Mouse (Mus musculus) hindbrain, postnatal 0 days (tissue): ENCODE data around the gene Dusp18. TPM values are rescaled to one million over a fixed set of nuclear protein-coding genes. Genes with fewer than 3 reads are reported as not detected.

Experiments used
- ATAC-seq: fragments of 200-750 bp; cut with Nextera tagmentation; 2 replicates; pipeline ENCODE4 v1.8.0; 2017; ENCODE audit warnings: mild to moderate bottlenecking, moderate TSS enrichment, moderate library complexity
- DNase-seq: peaks from one replicate; pipeline ENCODE4 v3.0.0-alpha.2; 2015; ENCODE audit warnings: low spot score
- H3K27ac ChIP-seq: fragments of 300-500 bp; sonication (generic); 2 replicates; pipeline ENCODE4 v1.5.1; 2014; ENCODE audit warnings: mild to moderate bottlenecking
- H3K27me3 ChIP-seq: fragments of 300-500 bp; sonication (generic); 2 replicates; pipeline ENCODE4 v1.6.1; 2014; ENCODE audit warnings: low read length, mixed read lengths; ENCODE audit not compliant: insufficient read depth
- H3K36me3 ChIP-seq: fragments of 300-500 bp; sonication (generic); 2 replicates; pipeline ENCODE4 v1.6.1; 2014; ENCODE audit warnings: low read length, mixed read lengths; ENCODE audit not compliant: insufficient read depth
- H3K4me1 ChIP-seq: fragments of 300-500 bp; sonication (generic); 2 replicates; pipeline ENCODE4 v1.6.1; 2014; ENCODE audit warnings: antibody characterized with exemption, low read length, mixed read lengths; ENCODE audit not compliant: insufficient read depth
- H3K4me2 ChIP-seq: fragments of 300-500 bp; sonication (generic); 2 replicates; pipeline ENCODE4 v1.6.1; 2014; ENCODE audit warnings: low read depth, mild to moderate bottlenecking, low read length, moderate library complexity, mixed read lengths
- H3K4me3 ChIP-seq: fragments of 300-500 bp; sonication (generic); 2 replicates; pipeline ENCODE4 v1.5.1; 2014; ENCODE audit warnings: low read length
- H3K9ac ChIP-seq: fragments of 300-500 bp; sonication (generic); replicated peaks from 2 replicates; pipeline ENCODE4 v1.6.1; 2014; ENCODE audit warnings: mild to moderate bottlenecking, low read length, moderate library complexity, mixed read lengths
- H3K9me3 ChIP-seq: fragments of 300-500 bp; sonication (generic); 2 replicates; pipeline ENCODE4 v1.6.1; 2016; ENCODE audit warnings: low read length, mixed read lengths
- CTCF ChIP-seq: IDR thresholded peaks from 2 replicates; pipeline ENCODE4 v1.5.1; 2016; ENCODE audit warnings: antibody characterized with exemption, control low read depth, low read depth
- WGBS: fragments of 180-500 bp; shearing (Covaris S2); extraction: QIAGEN DNeasy Blood & Tissue Kit; methylation state at CpG from one replicate; pipeline ENCODE4 v1.1.7; 2014; 5-methylcytosine and 5-hydroxymethylcytosine counted together
- polyA plus RNA-seq: library from polyadenylated mRNA; unstranded; fragments of >200 nt; fragmentation: Nextera tagmentation; extraction: Ambion mirVana; gene quantifications from 2 replicates; pipeline ENCODE4 v1.2.1, GENCODE M21; 2015
- total RNA-seq: library from RNA; depleted of rRNA; stranded (reverse); fragments of >200 nt; gene quantifications from 2 replicates; pipeline ENCODE4 v1.2.3, GENCODE M21; 2014

Dusp18 gene
- total and polyA plus RNA-seq, 2 experiments from 2014 or later, result 16.3 to 16.9 TPM

- Histone ChIP-seq H3K36me3 (no peaks in the 10 kb centered on the region), H3K27me3 (no peaks in the 10 kb centered on the region), H3K4me1 (no peaks in the 10 kb centered on the region), H3K9me3 (no peaks in the 10 kb centered on the region), H3K27ac (no peak overlapping the region), H3K4me2 (no peak overlapping the region), H3K4me3 (no peak overlapping the region), H3K9ac (no peak overlapping the region)
- DNase-seq (peak; percentile 27), ATAC-seq (no peak)
- WGBS, result 69% methylated on average over 5 of the region's 5 CpGs
- no peak for TF ChIP-seq CTCF
Measured at GRCm38 (mm10) chr11:3887331-3887730, 7.7 kb upstream of the Dusp18 start.

GRCm38 (mm10) chr11:3893970-3894369 lies 1.1 kb upstream of the Dusp18 start:
- H3K4me3 ChIP-seq, result peak overlapping the region; percentile 46; the same call in 1 of the 2 replicates
- no peaks in the 10 kb centered on the region for H3K27me3 ChIP-seq
- no peak overlapping the region for H3K27ac ChIP-seq
- no peak for DNase-seq
- ATAC-seq, result no peak
- peak overlapping the region; percentile 87; the same call in 1 of the 2 replicates for H3K4me2 ChIP-seq
- H3K9me3 ChIP-seq, result no peaks in the 10 kb centered on the region
- H3K36me3 ChIP-seq, result peaks cover 7% of the 10 kb centered on the region; the same call in 1 of the 2 replicates
- H3K4me1 ChIP-seq, result 0 out of 2 replicates have a peak, but pooled peaks cover 9% of the 10 kb centered on the region
- TF ChIP-seq CTCF, result no peak
- WGBS, result 74% methylated on average over 6 of the region's 6 CpGs
- 0 out of 2 replicates have a peak overlapping the region, but pooled peaks have one; percentile 52 for H3K9ac ChIP-seq

GRCm38 (mm10) chr11:3895458-3895857 lies 418 bp downstream of the Dusp18 start:
- H3K4me1 ChIP-seq, result 0 out of 2 replicates have a peak, but pooled peaks cover 9% of the 10 kb centered on the region
- H3K9ac ChIP-seq, result peak overlapping the region; percentile 52
- peak overlapping the region; percentile 77 for H3K27ac ChIP-seq
- no peak for ATAC-seq
- peak overlapping the region; percentile 87 for H3K4me2 ChIP-seq
- H3K9me3 ChIP-seq, result no peaks in the 10 kb centered on the region
- 3% methylated on average over 10 of the region's 10 CpGs for WGBS
- DNase-seq, result no peak
- H3K27me3 ChIP-seq, result no peaks in the 10 kb centered on the region
- H3K36me3 ChIP-seq, result peaks cover 7% of the 10 kb centered on the region; the same call in 1 of the 2 replicates
- TF ChIP-seq CTCF, result no peak
- H3K4me3 ChIP-seq, result peak overlapping the region; percentile 46

- H3K27ac ChIP-seq, result no peak overlapping the region
- H3K27me3 ChIP-seq, result no peaks in the 10 kb centered on the region
- H3K4me2 ChIP-seq, result no peak overlapping the region
- 83% methylated on average over 1 of the region's 1 CpGs for WGBS
- no peak overlapping the region for H3K9ac ChIP-seq
- no peak for TF ChIP-seq CTCF
- peaks cover 7% of the 10 kb centered on the region; the same call in 1 of the 2 replicates for H3K36me3 ChIP-seq
- H3K4me1 ChIP-seq, result 0 out of 2 replicates have a peak, but pooled peaks cover 9% of the 10 kb centered on the region
- no peak for ATAC-seq
- no peaks in the 10 kb centered on the region for H3K9me3 ChIP-seq
- DNase-seq, result no peak
- no peak overlapping the region for H3K4me3 ChIP-seq
Measured at GRCm38 (mm10) chr11:3895933-3896332, 893 bp downstream of the Dusp18 start.

- Histone ChIP-seq H3K9me3 (no peaks in the 10 kb centered on the region), H3K4me1 (0 out of 2 replicates have a peak, but pooled peaks cover 2% of the 10 kb centered on the region), H3K4me3 (no peak overlapping the region), H3K27me3 (no peaks in the 10 kb centered on the region), H3K4me2 (no peak overlapping the region), H3K36me3 (peaks cover 7% of the 10 kb centered on the region; the same call in 1 of the 2 replicates), H3K27ac (no peak overlapping the region), H3K9ac (no peak overlapping the region)
- TF ChIP-seq CTCF, result no peak
- DNase-seq (no peak), ATAC-seq (no peak)
- 88% methylated on average over 6 of the region's 6 CpGs for WGBS
Measured at GRCm38 (mm10) chr11:3900296-3900695, 5.3 kb downstream of the Dusp18 start.

GRCm38 (mm10) chr11:3902516-3902915 lies 7.5 kb downstream of the Dusp18 start:
- no peak overlapping the region for H3K4me3 ChIP-seq
- no peaks in the 10 kb centered on the region for H3K27me3 ChIP-seq
- H3K9me3 ChIP-seq, result no peaks in the 10 kb centered on the region
- TF ChIP-seq CTCF, result no peak
- H3K9ac ChIP-seq, result no peak overlapping the region
- DNase-seq (no peak), ATAC-seq (no peak)
- H3K4me1 ChIP-seq, result no peaks in the 10 kb centered on the region
- 87% methylated on average over 3 of the region's 3 CpGs for WGBS
- peaks cover 18% of the 10 kb centered on the region for H3K36me3 ChIP-seq
- H3K27ac ChIP-seq, result no peak overlapping the region
- no peak overlapping the region for H3K4me2 ChIP-seq

- no peak overlapping the region for H3K4me3 ChIP-seq
- no peaks in the 10 kb centered on the region for H3K9me3 ChIP-seq
- 62% methylated on average over 5 of the region's 5 CpGs for WGBS
- H3K4me2 ChIP-seq, result no peak overlapping the region
- H3K27me3 ChIP-seq, result no peaks in the 10 kb centered on the region
- H3K4me1 ChIP-seq, result no peaks in the 10 kb centered on the region
- no peak overlapping the region for H3K9ac ChIP-seq
- DNase-seq (peak; percentile 78), ATAC-seq (peak; percentile 70)
- peaks cover 13% of the 10 kb centered on the region for H3K36me3 ChIP-seq
- no peak for TF ChIP-seq CTCF
- 0 out of 2 replicates have a peak overlapping the region, but pooled peaks have one; percentile 16 for H3K27ac ChIP-seq
Measured at GRCm38 (mm10) chr11:3903046-3903445, 8.0 kb downstream of the Dusp18 start.
